Mouse (Mus musculus) small intestine, adult 2 months (tissue): Measurements from ENCODE around the gene Slc9a9.

Experiments
- CTCF ChIP-seq: fragments of 200-500 bp; IDR thresholded peaks from 2 replicates; pipeline ENCODE4 v1.5.1; 2012; ENCODE audit warnings: low read depth, mild to moderate bottlenecking, control low read depth, inconsistent platforms, low read length, moderate library complexity, mixed read lengths; ENCODE audit not compliant: insufficient replicate concordance, insufficient read length; ENCODE audit errors: extremely low read depth
- POLR2A ChIP-seq: fragments of 200-500 bp; IDR thresholded peaks from 2 replicates; pipeline ENCODE4 v1.6.1; 2012; ENCODE audit warnings: low read depth, mild to moderate bottlenecking, control low read depth, inconsistent platforms, low read length, moderate library complexity

- no peak for TF ChIP-seq CTCF
- no peak for TF ChIP-seq POLR2A
These were observed 512.6 kb downstream of the Slc9a9 start for GRCm38 (mm10) chr9:95182272-95182671.
